Mouse (Mus musculus) adrenal gland, adult 18-20 months (tissue): ENCODE measurements around the gene Zdhhc18. TPM values are rescaled to one million over a fixed set of nuclear protein-coding genes. Genes with fewer than 3 reads are reported as not detected.
A peak's percentile ranks its signal among the peaks of the same experiment; 100 is the strongest.

Source experiments
- DNase-seq, 2 experiments: peaks; one replicate each; pipeline ENCODE4 v3.0.0; 2021 to 2022; ENCODE audit warnings: low spot score in 2 of 2
- total RNA-seq, 2 experiments: library from RNA; stranded (reverse); gene quantifications; 1 replicate in 1 of 2; 2 replicates in 1 of 2; pipeline ENCODE4 v1.2.3; 2021

Zdhhc18 gene
- total RNA-seq, 2 experiments from 2014 or later: 19.6 to 34.5 TPM

DNA sequence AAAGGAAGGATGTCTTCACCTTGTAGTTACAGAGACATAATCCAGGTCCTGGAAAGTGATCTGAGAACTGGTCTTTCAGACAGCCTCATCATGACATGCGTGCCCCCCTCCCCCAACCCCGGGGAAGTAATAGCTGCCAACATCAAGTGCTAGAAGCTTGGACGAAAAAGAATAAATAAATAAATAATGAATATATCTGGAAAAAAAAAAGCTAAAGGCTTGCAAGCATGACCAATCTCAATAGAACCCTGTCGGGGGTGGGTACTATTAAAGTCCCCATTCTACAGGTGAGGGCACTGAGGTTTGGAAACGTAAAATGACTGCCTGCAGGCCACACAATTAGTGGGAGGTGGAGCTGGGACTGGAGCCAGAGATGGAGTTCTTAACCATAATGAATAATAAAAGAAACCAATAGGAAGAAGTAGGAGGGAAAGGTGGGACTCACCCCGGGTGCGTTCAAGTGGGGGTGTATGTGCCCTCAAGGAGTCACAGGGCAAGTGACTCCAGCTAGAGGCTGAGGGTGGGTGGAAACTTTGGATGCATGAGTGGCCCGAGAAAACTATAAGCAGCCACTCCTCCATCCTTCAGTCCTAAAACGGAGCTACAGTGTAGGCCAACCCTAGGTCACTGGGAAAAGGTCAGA, 18.1 kb downstream of the Zdhhc18 start:
- DNase-seq: no peak

DNA sequence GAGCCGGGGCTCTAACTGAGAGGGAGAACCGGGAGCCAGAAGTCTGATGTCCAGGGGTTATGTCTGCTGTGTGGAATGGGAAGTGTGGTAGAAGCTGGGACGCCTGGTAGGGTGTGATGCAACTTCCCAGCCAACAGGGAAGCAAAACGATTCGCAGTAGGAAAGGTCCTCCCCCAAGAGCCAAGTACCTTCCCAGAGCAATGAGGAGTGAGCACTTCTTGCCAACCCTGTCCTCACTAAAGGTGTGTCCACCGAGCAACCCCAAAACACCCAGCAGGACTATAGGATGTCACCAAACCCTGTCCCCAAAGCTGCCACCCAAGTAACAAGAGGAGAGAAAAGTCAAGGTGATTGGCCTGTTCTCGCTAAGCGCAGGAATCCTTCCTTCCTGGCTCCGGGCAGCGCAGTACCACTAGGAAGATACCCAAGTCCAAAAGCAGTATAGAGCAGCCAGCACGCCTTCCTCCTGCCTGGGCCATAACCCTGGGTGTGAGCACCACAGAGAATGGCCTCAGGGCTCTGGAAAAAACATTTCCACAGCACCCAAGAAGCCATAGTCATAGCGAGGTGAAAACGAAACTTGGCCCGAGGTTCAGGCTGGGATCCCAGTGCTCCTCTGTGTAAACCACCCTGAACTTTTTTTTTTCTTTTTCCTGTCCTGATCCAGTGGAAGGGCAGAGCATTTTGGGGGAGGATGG, 18.7 kb downstream of the Zdhhc18 start:
- no peak for DNase-seq

DNA sequence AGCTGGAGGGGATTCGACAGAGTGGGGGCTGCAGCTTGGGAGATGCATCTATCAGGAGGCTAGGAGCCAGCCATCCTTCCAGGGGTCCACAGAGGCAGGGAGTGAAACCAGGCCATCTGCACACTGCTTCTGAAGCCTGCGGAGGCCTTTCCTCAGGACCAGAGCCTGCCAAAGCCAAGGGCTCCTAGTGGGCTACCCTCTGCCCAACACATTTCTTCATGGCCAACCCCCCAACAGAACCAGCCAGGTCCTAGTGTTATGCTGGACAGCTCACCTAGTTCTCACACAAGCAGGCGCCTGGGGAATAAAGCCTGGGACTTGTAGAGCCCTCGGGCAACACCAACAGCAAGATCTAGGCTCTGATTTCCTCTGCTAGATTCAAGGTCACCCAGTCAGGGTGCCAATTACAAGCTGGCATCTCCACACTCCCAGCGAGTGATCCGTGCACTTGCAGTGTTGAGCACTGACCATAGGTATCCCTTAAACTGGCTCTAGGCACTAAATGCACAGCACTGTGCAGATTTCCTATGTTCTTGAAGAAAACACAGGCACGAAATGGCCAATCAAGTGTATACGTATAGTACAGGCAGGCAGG, 19.5 kb downstream of the Zdhhc18 start:
- no peak for DNase-seq

DNA sequence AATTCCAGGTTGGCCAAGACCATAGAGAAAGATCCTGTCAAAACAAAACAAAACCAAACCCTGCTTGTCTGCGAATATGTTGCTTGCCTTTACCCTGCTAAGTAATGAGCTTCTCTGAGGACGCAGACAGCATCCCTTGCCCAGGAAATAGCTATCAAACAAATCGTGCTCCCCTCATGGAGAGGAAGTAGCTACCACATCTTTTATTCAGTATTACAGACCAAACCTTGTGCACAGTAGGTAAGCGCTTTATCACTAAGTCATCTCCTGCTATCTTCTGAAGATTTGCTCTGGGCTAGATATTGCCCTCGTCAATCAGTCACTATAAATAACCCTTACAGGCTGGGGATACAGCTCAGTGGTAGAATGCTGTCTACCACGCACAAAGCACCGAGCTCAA, 20.8 kb downstream of the Zdhhc18 start:
- DNase-seq: no peak

DNA sequence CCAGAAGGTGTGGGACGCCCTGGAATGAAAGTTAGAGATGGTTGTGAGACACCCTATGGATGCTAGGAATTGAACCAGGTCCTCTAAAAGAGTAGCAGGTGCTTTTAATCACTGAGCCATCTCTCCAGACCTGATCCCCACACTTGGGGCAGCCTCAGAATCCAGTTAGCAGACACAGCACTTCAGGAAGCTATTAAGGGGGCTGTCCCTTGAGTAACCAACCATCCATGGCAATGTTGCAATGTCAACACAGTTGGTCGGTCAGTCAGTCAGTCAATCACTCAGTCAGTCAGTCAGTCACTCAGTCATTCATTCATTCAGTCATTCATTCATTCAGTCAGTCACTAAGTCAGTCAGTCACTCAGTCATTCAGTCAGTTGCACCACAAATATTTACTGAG, 21.4 kb downstream of the Zdhhc18 start:
- DNase-seq: no peak

DNA sequence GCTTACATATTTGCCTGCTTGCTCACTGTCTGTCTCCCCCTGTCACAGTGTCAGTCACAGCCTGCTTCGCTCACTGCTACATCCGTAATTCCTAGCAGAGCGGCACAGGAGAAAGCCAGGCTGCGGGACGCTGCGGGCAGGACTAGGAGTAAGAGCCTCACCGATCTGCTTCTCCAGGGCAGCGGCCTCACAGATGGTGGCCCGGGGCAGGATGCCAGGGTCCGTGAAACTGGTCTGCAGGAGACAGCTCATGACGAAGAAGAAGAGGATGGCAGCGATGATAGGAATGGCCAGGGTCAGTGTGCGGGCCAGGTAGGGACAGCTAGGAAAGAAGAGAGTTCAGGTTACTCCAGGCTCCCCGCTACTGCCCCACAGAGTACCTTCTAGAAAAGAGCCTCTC, 22.9 kb downstream of the Zdhhc18 start:
- DNase-seq: no peak

DNA sequence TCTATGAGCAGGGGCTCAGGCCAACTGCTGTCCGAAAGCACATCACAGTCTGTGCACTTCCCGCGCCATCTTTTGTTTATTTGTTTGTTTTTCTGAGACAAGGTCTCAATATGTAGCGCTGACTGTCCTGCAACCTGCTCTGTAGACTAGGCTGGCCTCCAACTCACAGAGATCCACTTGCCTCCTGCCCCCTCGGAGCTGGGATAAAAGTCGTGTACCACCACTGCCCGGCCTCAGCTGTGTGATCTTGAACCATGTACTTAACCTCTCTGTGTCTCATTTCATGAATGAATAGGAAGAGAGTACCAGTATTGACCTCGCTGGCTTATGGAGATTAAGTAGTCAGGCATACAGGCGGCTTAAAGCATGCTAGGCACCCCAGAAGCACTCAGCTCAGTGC, 23.3 kb downstream of the Zdhhc18 start:
- DNase-seq: no peak

DNA sequence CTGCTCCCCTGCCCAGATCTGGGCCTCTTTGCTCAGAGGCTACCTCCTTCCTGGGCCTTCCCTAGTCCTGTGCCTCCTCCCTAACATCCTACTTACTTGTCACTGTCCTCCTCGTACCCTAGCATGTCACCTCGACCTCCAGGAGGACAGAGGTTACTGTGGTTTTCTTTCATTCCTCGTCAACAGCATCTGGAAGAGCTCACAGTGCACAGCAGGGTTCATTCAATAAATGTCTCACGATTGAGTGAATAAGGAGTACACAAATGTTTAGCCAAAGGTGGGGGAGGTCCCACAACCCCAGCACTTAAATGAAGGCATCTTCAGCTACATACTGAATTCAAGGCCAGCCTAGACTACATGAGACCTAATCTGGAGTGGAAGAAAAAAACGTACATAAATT, 23.7 kb downstream of the Zdhhc18 start:
- no peak for DNase-seq

DNA sequence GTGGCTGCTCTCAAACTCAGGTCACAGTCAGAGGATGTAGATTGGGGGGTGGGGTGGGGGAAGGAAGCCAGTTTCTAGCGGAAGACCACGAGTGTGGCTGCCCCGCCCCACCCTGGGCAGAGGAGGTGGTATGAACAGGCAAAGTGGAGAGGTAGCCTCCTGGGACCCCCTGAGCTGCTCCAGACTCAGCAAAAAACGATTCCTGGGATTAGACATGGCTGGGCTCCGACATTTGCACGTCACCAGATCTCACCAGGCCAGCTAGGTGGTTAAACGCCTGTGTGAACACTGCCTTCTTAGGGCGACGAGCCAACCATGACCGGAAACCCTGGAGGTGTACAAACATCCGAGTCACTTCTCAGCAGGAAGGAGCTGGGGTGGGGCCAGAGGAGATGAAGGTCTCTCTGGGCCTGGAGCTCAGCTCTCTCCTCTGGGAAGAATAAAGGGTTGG, 24.3 kb downstream of the Zdhhc18 start:
- no peak for DNase-seq

DNA sequence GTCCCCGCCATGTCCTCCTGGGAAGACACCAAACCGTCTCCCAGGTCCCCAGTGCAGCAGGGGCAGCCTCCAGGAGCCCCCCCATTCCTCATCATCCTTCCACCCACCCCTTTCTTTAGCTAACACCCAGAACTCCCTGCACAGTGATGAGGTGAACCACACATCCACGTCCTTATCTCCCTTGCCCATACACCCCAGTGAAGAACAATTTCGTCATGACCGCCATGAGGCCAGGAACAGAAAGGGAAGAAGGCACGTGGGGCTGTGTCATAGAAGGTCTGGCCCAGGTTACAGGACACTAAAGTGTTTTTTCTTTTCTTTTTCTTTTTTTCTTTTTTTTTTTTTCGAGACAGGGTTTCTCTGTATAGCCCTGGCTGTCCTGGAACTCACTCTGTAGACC, 25.1 kb downstream of the Zdhhc18 start:
- DNase-seq: no peak

DNA sequence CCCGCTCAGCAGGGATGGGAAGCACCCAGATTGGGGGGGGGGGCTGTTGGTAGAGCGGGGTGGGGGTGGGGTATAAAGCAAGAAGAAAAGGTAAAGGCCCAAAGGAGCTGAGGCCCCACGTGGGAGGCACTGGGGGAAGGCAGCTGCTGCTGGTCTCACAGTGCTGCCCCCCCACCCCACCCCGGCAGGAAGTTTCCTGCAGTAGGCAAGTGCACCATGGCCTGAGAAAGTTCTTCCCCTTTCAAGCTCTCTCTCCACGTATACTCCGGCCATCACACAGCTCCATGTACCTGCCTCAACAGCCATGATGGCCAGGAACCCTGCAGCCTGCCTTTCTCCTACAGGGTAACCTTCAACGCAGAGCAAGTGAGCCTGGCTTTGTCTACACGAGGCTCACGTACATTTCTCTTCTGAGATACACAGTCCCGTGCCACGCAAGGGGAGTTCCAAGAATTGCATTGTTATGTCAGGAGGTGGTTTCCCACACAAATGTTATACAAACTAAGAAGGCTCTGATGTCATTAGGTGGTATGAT, 27.7 kb downstream of the Zdhhc18 start:
- no peak for DNase-seq

DNA sequence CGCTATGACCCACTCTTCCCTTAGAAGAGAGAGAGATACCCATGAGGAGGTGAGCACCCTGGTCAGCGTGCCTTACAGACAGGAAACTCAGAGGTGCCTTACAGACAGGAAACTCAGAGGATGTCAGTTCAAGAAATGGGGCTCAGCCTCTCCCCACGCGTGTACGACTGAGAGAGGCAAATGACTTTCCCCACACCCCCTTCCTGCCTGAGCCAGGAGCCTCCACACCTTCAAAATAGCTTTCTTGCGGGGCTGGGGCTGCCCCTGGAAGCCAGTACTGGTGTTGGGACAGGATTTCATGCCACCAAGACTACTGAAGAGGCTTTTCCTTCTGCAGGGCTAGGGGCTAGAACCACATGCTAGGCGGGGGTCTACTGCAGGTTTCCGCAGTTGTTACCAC, 29.3 kb downstream of the Zdhhc18 start:
- DNase-seq: no peak

DNA sequence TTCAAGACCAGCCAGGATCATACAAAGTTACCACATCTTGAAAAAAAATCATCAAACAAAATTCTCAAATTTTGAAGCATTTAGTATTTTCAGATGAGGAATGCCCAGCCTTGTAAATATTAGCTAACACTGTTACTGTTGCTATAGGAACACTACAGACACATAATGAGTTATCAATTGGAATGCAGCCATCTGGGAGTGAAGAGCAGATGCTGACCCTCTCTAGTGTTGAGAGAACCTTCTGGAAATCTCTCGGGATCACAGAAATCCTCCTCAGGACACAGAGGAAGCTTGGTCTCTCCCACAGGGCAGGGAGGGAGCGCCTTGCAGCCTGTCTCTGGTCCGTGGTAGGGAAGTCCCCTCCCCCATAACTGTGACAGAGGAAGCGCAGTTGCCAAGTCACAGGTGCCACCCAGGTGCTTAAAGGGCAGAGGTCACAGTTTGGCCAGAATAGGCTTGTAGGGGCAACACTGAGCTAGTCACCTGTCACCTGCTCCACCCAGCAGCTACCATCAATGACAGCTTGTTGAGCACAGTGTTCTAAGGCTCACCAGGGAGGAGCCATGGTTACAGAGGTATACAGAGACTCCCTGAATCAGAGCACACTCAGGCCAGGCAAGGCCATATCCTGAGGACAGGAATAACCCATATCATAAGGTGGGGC, 30.3 kb downstream of the Zdhhc18 start:
- no peak for DNase-seq

DNA sequence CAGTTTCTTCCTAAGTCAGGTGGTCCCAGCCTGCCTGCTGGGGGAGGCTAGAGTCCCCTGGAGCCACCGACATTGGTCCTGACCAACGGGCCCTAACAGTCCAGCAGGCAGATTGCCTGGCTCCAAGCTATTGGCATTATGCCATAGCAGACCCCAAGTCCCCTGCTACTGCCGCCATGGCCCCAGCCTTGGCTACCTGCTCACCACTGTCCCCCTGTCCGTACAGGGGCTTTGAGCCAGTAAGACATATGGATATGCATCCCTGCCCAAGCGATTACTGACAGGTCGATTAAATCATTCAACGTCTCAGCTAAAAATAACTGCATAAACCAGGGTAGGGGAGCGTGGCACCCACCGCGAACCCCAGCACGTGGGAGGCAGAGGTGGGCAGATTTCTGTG, 32.0 kb downstream of the Zdhhc18 start:
- no peak for DNase-seq

DNA sequence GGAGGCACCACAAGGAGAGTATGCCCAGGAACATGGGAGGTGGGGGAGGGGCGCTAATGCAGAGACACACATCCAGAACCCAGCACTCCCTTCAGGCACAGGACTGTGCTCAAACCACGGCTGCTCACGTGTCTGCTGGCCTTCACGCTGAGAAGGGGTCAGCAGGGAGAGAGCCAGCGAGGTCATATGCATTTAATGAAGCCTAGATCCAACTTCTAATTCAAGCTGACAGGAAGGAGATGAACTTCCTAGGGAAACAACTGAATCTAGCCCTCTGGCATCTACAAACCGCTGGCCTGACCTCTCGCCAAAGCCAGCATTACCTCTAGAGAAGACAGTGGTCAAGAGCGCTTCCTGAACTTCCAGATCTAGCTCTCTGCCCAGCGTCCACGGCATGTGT, 34.5 kb downstream of the Zdhhc18 start:
- DNase-seq: no peak

DNA sequence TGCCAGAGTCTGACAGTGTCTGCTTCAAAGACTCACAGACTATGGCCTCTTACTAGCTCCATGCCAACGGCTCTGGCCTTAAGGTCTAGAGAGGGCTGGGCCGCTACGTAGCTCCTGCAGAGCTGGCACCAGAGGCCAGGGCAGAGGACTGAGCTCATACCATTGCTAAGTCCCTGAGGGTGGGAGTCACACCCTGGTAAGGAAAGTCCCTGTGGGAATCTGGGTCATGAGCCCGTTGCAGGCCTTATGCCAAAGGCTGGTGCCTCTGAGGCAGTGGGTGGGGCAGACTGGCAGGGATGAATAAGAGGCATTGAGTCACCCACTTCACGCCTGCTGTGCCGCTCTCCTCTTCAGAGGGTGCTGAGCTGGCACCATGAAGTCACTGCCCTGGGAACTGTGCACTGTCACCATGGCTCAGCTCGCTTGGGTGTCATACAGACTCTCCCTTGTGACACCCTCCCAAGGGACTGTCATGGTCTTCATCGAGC, 35.6 kb downstream of the Zdhhc18 start:
- peak; percentile 48 to 59 for DNase-seq

DNA sequence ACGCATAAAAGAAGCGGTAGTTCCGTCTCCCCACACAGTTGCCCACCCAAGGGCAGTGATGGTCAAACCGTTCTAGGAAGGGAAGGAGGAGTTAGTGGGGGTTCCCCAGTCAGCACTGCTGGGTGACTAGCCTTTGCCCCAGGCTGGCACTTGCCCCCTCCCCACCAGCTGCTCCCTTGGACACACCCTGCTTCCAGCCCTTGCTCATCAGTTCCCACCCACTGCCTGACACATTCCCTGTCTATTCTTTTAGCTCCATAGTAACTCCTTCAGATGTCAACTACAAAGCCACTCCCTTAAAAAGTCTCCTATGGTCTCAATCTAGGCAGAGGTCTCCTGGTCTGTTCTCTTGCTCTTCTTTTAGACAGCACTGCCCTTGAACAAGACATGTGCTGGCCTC, 36.1 kb downstream of the Zdhhc18 start:
- no peak for DNase-seq

DNA sequence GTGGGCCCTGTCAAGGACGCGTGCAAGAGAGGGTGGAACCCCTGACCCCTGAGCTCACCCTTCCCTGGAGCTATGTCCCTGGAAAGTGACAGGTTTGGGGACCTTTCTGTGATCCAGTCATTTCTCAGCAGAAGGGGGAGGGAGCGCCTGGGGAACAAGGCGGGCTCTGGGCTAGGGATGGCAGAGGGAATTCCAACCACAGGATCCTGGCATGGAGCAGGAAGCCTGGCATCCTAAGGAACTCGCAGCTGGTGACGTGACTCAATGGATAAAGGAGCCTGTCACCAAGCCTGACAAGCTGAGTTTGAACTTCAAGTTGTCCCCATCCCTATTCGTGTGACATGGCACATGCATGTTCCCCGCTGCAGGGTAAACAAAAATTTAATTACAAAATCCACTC, 36.9 kb downstream of the Zdhhc18 start:
- no peak for DNase-seq

DNA sequence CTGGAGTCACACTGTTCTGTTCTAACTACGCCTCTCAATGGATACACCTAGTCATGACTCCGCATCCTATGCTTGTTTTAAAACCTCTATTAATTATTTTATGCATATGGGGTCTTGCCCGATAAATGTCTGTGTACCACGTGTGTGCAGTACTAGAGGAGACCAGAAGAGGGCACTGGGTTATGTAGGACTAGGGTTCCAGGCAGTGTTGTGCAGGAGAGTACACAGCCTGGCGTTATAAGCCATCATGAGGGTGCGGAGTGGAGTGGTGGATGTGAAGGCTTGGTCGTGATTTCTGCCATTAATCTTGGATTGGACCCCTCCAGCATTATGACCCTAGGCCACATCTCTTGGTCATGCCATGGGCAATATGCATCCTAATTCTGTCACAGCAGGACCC, 37.5 kb downstream of the Zdhhc18 start:
- DNase-seq: no peak

DNA sequence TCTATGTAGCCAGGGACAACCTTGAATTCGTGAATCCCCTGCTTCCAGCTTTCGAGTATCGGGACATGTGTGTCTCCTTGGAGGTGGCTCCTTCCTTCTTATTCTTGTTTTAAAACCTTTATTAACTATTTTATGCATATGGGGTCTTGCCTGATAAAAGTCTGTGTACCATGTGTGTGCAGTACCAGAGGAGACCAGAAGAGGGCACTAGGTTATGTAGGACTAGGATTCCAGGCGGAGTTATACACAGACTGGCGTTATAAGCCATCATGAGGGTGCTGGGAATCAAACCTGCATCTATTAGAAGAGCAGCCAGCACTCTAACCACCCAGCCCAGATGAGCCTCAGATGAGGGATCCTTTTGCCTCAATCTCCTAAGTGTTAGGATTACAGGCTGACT, 38.1 kb downstream of the Zdhhc18 start:
- no peak for DNase-seq

DNA sequence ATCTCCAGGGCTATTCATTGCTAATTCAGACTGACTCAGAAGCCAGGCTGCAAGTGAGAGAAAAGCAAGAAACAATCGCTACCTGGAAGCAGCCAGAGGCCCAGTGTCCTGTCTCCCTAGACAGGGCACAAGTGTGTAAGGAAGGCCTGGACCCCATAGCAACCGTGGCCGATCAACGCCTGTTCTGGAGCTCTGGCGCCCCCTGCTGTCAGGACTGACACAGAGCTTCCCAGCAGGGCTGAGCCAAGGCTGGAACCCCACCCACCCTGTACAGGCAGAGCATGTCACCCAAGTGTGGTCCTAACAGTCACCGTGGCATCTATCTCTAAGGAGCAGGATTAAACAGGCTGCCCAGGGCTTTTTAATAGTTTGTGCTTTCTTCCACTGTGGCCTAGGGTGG, 40.2 kb downstream of the Zdhhc18 start:
- peak; percentile 82 to 92 for DNase-seq

DNA sequence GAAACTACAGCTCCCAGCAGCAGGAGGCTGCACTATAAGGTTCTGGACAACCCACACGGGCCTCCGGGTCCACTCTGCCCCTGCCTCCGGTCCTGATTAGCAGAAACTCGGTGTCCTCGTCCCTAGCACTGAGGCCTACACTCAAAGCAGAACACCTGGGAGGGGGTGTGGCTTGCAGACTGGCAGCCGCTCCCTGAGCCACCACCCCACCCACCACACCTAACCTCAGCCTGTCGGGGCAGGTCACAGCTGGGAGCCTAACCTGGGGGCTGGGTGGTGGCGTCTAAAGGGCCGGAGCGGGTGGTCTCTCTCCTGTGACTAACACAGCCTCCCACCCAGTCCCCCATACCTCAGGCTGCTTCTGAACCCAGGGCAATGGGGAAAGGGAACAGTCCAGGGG, 42.7 kb downstream of the Zdhhc18 start:
- DNase-seq: no peak
